Mouse (Mus musculus): ENCODE results near the gene Pax1.

Pax1 gene

DNA sequence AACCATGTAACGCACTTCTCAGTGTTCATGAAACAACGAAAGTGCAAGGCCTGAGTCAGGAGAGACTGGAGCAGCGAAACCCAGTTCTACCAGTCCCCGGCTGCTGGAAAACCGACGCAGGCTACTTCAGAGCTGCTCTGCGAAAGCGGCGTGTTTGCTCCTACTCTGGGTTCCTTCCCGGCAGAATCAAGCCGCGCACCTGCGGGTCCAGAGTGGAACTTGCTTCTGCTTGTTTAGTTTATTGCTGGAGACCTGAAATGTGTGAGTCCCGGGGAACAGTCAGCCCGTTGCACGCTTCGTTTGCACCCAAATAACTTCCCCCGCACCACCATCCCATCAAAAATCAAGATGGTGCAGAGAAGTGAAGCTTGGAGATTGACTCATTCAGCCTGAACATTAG is at the start of gene Pax1:
Gene Pax1 (plus strand): TSS at position 345 of the 400 bp plus-strand sequence.
- no peak for DNase-seq (ENCODE audit: low spot score)

DNA sequence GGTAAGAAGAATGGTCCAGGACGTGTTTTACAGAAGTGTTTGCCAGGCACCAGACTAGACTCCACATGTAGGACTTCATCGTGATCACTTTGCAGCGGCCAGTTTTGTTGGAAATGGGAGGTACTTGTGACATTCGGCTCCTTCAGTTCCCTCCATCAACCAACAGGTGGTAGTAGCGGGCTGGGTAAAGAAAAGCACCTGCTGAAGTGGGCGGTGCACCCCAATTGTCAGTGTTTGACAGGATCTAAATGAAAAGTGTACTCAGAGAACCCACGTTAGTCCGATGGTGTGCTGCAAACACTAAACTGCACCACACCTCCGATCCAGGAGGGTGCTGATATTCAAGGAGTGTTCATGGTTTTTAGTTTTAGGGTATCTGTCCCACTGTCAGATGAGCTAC is 40.7 kb upstream of the Pax1 start:
- no peak for DNase-seq (ENCODE audit: low spot score)

DNA sequence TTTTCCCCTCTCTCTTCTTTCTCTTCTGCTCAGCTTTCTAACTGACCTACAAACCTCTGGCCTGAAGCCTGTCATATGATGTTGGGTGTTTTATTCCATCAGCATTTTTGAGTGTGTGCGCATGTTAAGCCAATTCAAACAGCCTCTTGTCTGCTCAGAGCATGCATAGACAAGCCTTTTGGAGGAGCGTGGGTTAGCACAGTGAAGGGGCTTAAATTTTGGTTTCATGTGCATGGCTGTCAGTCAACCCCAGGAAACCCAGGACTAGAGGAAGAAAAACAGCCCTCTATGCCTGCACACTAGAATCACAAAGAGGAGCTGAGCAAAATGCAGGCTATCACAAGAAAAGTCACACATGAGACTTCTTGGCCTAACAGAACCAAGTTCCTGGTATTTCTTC is 36.5 kb upstream of the Pax1 start:
- no peak for DNase-seq (ENCODE audit: low spot score)

GRCm38 (mm10) chr2:147332731-147333130 is 29.0 kb upstream of the Pax1 start:
- no peak for DNase-seq (ENCODE audit: low spot score)

DNA sequence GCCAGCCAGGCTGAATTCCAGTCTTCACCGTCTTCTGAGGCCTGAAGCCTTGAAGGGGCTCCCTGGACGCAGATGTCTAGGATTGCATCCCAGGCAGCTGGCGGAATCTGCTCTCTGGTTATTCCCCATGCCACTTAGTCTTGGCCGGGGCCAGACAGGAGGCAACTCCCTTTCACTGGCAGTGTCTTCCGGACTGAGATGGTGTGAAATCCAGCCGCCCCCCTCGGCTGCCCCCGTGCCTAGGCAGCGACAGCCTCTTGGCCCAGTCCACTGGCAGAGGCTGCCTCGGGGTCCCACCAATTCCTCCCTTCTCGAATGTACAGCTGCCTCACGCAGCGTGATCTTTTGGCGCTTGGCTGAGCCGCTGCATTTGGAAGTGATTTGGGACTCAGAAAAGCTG is 23.0 kb upstream of the Pax1 start:
- DNase-seq (ENCODE audit: low spot score): no peak

DNA sequence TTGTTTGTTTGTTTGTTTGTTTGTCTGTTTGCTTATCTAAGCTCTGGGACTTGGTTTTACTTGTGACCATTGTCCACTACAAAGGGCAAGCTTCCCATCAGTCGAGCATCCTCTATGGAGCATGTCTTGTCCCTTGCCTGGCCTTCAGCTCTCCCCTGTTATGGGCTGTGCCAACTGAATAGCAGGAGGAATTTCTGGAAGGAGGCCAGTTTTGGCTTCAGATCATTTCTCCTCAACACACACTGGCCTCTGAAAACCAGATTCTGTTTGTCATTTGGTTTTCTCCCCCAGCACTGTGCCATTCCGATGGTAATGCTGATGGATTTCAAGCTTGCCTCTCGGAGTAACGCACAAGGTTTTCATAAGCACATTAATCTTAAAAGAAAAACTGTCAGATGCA is 21.9 kb upstream of the Pax1 start:
- DNase-seq (ENCODE audit: low spot score): no peak

DNA sequence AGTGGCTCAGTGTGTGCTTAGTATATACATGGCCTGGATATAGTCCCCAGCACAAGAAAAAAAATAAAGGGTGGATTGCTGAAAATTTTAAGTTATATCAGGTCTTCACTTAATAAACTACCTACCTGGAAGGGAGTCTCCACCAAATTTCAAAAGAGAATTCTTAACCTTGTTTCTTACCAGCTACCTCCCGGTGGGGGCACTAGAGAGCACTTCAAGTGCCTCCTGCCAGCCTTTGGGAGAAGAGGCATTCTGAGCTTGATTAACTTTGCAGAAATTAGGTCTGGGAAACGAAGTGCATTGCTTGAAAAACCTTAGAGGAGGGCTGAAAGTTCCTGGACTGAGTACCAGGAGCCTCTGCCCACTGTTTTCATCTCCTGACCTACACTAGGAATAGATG is 19.5 kb upstream of the Pax1 start:
- no peak for DNase-seq (ENCODE audit: low spot score)

- DNase-seq (ENCODE audit: low spot score): no peak
Measured at GRCm38 (mm10) chr2:147359716-147360115, 2.0 kb upstream of the Pax1 start.

DNA sequence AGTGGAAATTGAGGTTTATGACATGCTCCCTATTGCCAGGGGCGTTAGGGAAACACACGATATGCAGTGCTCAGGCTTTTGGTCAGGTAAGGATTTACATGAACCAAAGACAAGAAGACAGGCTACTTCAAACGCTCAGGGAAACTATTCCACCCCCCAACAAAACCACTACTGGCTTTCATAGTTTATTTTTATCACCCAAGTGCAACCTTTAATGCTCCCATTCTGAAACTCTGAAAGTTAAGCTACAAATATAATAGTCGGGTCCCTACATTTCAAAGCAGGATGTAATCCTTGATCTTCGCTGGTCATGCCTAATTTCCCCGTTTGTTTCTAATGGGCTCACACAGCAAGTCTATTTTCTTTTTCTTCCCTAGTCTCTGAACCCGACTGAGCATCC is 1.3 kb upstream of the Pax1 start:
- no peak for DNase-seq (ENCODE audit: low spot score)

DNA sequence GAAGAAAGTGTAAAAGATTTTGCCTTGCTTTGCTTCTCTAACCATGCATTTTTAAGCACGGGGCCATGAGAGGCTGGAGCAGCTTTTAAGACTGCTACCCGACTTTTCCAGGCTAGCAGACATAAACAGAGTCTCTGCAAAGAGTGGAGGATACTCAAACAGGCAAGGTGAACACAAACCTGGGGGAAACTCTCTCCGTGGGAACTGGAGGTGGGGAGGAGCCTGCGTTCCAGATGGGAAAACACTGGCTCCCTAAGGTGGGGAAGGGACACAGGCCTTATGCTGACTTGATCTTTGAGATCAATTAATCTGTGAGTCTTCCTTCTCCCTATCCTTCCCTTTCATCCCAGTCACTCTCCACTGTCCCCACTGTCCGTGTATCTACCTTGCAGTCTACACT is 869 bp upstream of the Pax1 start:
- no peak for DNase-seq (ENCODE audit: low spot score)

- DNase-seq (ENCODE audit: low spot score): no peak
Measured at GRCm38 (mm10) chr2:147362316-147362715, 591 bp downstream of the Pax1 start.

DNA sequence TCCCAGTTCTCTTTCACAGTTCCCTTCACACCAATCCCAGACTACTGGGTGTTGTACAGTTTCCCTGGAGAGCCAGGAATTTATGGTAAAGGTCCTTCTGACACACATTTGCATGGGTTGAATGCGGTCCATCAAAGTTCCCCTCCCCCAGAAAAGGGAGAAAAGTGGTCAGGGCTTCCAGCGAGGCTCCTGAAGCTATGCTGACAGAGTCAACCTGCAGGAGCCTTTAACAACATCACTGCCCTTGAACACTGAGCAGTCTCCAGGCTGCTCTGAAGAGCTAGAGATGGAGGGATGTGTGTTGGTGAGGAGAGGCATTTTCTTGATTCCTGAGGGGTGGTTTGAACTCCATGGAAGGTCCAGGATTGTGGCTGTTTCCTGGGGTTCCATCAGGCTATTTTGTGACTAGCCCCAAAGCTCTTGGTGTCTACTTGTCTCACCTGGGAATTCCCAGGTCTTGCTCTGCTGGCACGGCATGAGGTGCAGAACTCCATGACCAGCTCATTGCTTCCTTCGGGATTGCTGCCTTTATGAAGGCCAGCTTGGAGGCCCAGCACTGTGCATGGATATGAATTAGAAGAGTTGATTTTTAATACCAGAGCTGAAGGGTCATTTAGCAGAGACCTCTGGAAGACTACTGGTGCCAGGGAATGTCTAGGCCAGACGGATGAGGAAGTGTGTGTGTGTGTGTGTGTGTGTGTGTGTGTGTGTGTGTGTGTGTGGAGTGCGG is 1.8 kb downstream of the Pax1 start:
- DNase-seq (ENCODE audit: low spot score): no peak

DNA sequence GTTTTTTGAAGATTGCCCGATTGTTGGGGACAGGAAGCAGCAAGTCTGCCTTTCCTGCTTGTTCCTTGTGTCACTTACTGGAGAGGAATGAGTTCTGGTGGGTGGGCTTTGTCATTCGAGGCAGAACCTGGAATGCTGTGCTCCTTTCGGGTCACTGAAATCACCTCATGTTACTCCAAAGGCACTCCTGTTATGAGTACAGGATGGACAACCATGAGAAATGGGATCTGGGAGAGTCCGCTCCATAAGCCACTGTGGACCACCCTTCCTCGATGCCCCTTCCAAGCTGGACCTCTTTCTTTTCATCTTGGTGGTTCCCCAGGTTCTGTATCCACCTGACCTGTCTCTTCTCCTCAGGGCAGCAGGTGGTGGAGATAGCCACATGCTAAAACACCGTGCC is 2.5 kb downstream of the Pax1 start:
- DNase-seq (ENCODE audit: low spot score): no peak

GRCm38 (mm10) chr2:147364982-147365907 is 3.5 kb downstream of the Pax1 start:
- DNase-seq (ENCODE audit: low spot score): no peak

DNA sequence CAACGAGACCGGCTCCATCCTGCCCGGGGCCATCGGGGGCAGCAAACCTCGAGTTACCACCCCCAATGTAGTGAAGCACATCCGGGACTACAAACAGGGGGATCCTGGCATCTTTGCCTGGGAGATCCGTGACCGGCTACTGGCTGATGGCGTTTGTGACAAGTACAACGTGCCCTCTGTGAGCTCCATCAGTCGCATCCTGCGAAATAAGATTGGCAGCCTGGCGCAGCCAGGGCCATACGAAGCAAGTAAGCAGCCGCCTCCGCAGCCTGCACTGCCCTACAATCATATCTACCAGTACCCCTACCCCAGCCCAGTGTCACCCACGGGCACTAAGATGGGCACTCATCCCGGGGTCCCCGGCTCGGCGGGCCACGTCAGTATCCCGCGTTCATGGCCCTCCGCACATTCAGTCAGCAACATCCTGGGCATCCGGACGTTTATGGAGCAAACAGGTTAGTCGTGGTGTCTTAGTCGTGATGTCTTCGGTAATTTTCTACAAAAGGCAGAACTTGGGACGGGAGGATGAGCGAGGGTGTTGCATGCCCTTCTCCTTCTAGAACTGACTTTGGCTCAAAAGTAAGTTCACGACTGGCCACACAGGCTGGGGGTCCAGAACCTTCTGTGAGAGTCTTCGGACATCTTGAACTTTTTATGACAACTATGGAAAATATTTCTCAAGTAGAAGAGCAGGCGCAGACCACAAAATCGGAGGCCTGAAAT is 4.3 kb downstream of the Pax1 start:
- DNase-seq (ENCODE audit: low spot score): no peak

GRCm38 (mm10) chr2:147367246-147367820 is 5.6 kb downstream of the Pax1 start:
- DNase-seq (ENCODE audit: low spot score): no peak

DNA sequence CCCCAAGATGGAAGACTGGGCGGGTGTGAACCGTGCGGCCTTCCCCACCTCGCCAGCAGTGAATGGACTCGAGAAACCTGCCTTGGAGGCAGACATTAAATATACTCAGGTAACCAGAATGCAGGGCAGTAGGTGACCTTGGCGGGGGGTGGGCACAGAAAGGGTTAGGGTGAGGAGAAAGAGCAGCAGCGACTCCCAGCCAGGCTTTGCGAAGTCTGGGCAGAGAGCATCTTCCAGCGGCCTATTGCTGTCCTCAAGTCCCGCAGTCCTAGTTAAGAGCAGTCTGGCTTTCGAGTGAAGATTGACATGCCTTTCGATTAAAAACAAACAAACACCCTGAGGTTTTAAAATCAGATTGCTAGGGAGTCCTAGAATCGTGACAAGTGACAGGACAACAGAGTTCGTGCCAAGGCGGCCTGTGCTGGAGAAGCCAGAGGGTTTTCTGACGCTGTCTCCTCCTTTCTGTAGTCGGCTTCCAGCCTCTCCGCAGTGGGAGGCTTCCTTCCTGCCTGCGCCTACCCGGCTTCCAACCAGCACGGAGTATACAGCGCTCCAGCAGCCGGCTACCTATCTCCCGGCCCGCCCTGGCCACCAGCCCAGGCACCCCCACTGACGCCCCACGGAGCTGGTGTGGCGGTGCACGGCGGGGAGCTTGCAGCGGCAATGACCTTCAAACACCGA is 6.3 kb downstream of the Pax1 start:
- DNase-seq (ENCODE audit: low spot score): no peak

DNA sequence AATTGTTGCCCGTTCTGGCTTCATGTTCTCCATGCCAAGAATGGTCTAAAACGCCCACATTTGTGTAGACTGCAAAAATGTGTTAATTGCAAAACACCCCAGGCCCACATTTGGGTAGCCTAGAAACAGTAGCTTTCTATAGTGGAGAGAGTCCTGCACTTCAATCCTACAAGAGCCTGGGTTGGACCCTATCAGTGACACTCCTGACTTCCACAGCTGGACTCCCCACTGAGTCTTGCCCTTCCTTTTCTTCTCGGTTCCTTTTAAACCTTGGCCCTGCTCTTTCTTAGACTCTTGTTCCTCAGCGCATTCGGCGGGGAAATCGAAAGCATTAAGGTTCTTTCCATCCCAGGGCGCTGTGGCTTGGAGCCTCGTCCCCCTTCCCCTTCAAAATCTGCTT is 7.8 kb downstream of the Pax1 start:
- DNase-seq (ENCODE audit: low spot score): no peak

GRCm38 (mm10) chr2:147370091-147370490 is 8.4 kb downstream of the Pax1 start:
- DNase-seq (ENCODE audit: low spot score): no peak

DNA sequence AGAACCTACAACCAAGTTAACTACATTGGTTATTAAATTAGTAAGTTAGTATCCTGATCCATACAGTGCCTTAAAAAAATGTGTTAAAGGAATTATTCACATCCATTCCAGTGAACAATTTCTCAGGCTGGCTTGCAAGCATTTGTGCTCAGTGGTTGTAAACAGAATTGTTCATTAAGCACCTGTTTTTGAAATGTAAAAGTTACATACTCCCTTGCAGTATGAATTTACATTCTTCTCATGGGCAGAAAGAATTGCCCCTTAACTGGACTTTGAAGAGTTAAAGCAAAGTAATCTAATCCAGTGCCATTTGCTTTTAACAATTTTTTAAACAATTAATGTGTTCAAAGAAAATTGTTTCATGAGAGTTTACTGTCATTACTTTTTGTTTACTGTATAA is 9.6 kb downstream of the Pax1 start:
- no peak for DNase-seq (ENCODE audit: low spot score)

DNA sequence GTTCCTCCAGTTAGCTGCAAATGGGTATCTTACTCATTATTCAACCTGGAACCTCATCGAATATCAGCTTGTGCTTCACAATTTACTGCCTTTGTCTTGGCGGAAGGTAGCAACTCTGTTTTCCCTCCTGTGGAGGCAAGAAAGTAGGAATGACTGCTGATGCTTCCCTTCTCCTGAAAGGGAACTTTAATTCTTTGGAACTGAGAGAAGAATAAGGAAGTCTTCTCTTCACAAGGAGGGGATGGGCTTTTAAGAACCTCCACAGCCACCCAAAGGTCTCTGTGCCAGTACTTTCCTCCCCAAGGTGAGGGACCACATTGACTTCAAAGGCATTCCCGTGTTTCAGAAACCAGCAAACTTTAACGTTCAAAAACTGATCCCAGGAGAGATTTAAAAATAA is 10.1 kb downstream of the Pax1 start:
- DNase-seq (ENCODE audit: low spot score): no peak

All from urinary bladder, postnatal 10 days (tissue).